Mouse (Mus musculus) lung, adult 18-20 months (tissue): ENCODE measurements around the gene Dcaf17.

Experiments used
- DNase-seq, 2 experiments: peaks; one replicate each; pipeline ENCODE4 v3.0.0; 2022; ENCODE audit warnings: mixed read lengths in 2 of 2

The Dcaf17 gene

GRCm38 (mm10) chr2:71055300-71056114 lies at the start of gene Dcaf17, which contains the start of gene Mettl8:
TSS of gene Dcaf17 (plus strand) at chr2:71055328.
TSS of gene Mettl8 (minus strand) at chr2:71055583.
- peak; percentile 91 to 94 for DNase-seq

GRCm38 (mm10) chr2:71011816-71012215 lies 43.3 kb upstream of the Dcaf17 start:
- DNase-seq, result no peak

GRCm38 (mm10) chr2:71013521-71013920 lies 41.6 kb upstream of the Dcaf17 start:
- no peak for DNase-seq

- DNase-seq, result no peak
Measured at GRCm38 (mm10) chr2:71019277-71019676, 35.9 kb upstream of the Dcaf17 start.

- DNase-seq, result no peak
Measured at GRCm38 (mm10) chr2:71019704-71020375, 35.3 kb upstream of the Dcaf17 start.

GRCm38 (mm10) chr2:71020674-71021073 lies 34.5 kb upstream of the Dcaf17 start:
- DNase-seq, result no peak

GRCm38 (mm10) chr2:71022991-71023390 lies 32.1 kb upstream of the Dcaf17 start:
- DNase-seq, result no peak

- DNase-seq, result no peak
Measured at GRCm38 (mm10) chr2:71023986-71024385, 31.1 kb upstream of the Dcaf17 start.

GRCm38 (mm10) chr2:71025576-71026315 lies 29.4 kb upstream of the Dcaf17 start:
- no peak for DNase-seq

- no peak for DNase-seq
Measured at GRCm38 (mm10) chr2:71026787-71027186, 28.3 kb upstream of the Dcaf17 start.

GRCm38 (mm10) chr2:71027631-71028030 lies 27.5 kb upstream of the Dcaf17 start:
- DNase-seq, result no peak

- no peak for DNase-seq
Measured at GRCm38 (mm10) chr2:71030663-71031062, 24.5 kb upstream of the Dcaf17 start.

- peak; percentile 34 to 45 for DNase-seq
Measured at GRCm38 (mm10) chr2:71031973-71032794, 22.9 kb upstream of the Dcaf17 start.

- no peak for DNase-seq
Measured at GRCm38 (mm10) chr2:71033014-71033413, 22.1 kb upstream of the Dcaf17 start.

GRCm38 (mm10) chr2:71033987-71034386 lies 21.1 kb upstream of the Dcaf17 start:
- DNase-seq, result no peak

- peak; percentile 70 to 82 for DNase-seq
Measured at GRCm38 (mm10) chr2:71037447-71037846, 17.7 kb upstream of the Dcaf17 start.

GRCm38 (mm10) chr2:71039522-71040121 lies 15.5 kb upstream of the Dcaf17 start:
- peak; percentile 75 to 82 for DNase-seq

GRCm38 (mm10) chr2:71046151-71046550 lies 9.0 kb upstream of the Dcaf17 start:
- DNase-seq, result peak; percentile 69 to 71

- no peak for DNase-seq
Measured at GRCm38 (mm10) chr2:71046751-71047320, 8.3 kb upstream of the Dcaf17 start.

- DNase-seq, result peak in 1 of 2 experiments; percentile 38
Measured at GRCm38 (mm10) chr2:71048896-71049295, 6.2 kb upstream of the Dcaf17 start.

- DNase-seq, result no peak
Measured at GRCm38 (mm10) chr2:71050511-71050910, 4.6 kb upstream of the Dcaf17 start.

- DNase-seq, result no peak
Measured at GRCm38 (mm10) chr2:71054716-71055115, 412 bp upstream of the Dcaf17 start.
